10 mouse cellular contexts compared by ENCODE assay signal in the genomic region with DNA sequence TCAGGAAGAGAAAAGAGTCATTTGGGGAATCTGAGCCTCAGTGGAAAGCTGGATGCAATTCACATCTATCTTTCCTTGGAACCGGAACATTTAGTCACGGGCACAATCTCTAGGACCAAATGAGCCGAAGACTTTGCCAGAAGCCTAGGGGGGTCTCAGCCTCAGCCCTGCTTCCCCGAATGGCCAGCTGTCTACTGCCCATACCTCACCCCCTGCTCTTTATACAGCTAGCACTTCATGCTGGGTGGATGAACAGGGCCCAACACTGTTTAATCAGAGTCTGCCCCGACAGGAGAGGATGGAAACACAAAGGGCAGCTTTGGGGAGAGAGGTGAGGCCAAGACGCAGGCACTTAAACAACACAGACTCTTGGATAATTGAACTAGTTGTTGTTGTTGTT. TPM values are rescaled to one million over a fixed set of nuclear protein-coding genes. Genes with fewer than 3 reads are reported as not detected.
DNase-seq lines count a peak whose midpoint lies in the region; ATAC-seq and TF ChIP-seq lines count a peak whose summit lies in the region.
"Had no signal": no experiment of that assay in that cellular context is flagged by ENCODE, and none has a peak within 500 bp of the region (broad histone marks: within the 10 kb centered on the region; RNA-seq: fewer than 3 reads in every experiment).

No protein-coding gene starts in this region.

- H3K27me3 ChIP-seq in lung, postnatal 0 days (replicated peaks; ENCODE audit: insufficient read depth, low read length) = no peaks in the 10 kb centered on the region
- no peaks in the 10 kb centered on the region for H3K27me3 ChIP-seq in hindbrain, embryonic 10.5 days (ENCODE audit: insufficient read depth, poor library complexity, severe bottlenecking)
- H3K27me3 ChIP-seq in midbrain, embryonic 11.5 days (ENCODE audit: control insufficient read depth, insufficient read depth, low read length) = no peaks in the 10 kb centered on the region
- no peaks in the 10 kb centered on the region for H3K27me3 ChIP-seq in stomach, postnatal 0 days (ENCODE audit: control insufficient read depth, insufficient read depth, low read length)
- no peaks in the 10 kb centered on the region for H3K27me3 ChIP-seq in heart, embryonic 11.5 days (ENCODE audit: control insufficient read depth, insufficient read depth, low read length)

- H3K36me3 ChIP-seq in lung, postnatal 0 days (ENCODE audit: insufficient read depth, low read length) = no peaks in the 10 kb centered on the region; the same call in 1 of the 2 replicates
- peaks cover 62% of the 10 kb centered on the region for H3K36me3 ChIP-seq in hindbrain, embryonic 10.5 days
- peaks cover 5% of the 10 kb centered on the region; the same call in 1 of the 2 replicates for H3K36me3 ChIP-seq in midbrain, embryonic 11.5 days (ENCODE audit: control insufficient read depth, insufficient read depth, low read length)
- H3K36me3 ChIP-seq in stomach, postnatal 0 days (ENCODE audit: control insufficient read depth, insufficient read depth, low read length) = peaks cover 15% of the 10 kb centered on the region; the same call in 1 of the 2 replicates
- 0 out of 2 replicates have a peak, but pooled peaks cover 2% of the 10 kb centered on the region for H3K36me3 ChIP-seq in heart, embryonic 11.5 days (ENCODE audit: control insufficient read depth, insufficient read depth, low read length)

- no peaks in the 10 kb centered on the region for H3K9me3 ChIP-seq in lung, postnatal 0 days (ENCODE audit: low read length)
- H3K9me3 ChIP-seq in hindbrain, embryonic 10.5 days = no peaks in the 10 kb centered on the region
- H3K9me3 ChIP-seq in midbrain, embryonic 11.5 days (ENCODE audit: control insufficient read depth, low read length) = no peaks in the 10 kb centered on the region
- H3K9me3 ChIP-seq in stomach, postnatal 0 days (ENCODE audit: control insufficient read depth, low read length) = no peaks in the 10 kb centered on the region
- H3K9me3 ChIP-seq in heart, embryonic 11.5 days (replicated peaks; ENCODE audit: control insufficient read depth, low read length) = no peaks in the 10 kb centered on the region

- no peak overlapping the region for H3K4me3 ChIP-seq in lung, postnatal 0 days (ENCODE audit: low read depth, low read length)
- H3K4me3 ChIP-seq in hindbrain, embryonic 10.5 days = no peak overlapping the region
- no peak overlapping the region for H3K4me3 ChIP-seq in midbrain, embryonic 11.5 days (ENCODE audit: low read depth, low read length)
- H3K4me3 ChIP-seq in stomach, postnatal 0 days (ENCODE audit: low read depth, low read length) = no peak overlapping the region
- H3K4me3 ChIP-seq in heart, embryonic 11.5 days (ENCODE audit: low read depth, low read length) = no peak overlapping the region

- no peak for DNase-seq in lung, postnatal 0 days (ENCODE audit: low spot score)
- DNase-seq in lung, postnatal 14 days = no peak
- DNase-seq in hindbrain, embryonic 10.5 days (ENCODE audit: low spot score) = peak; percentile 52
- peak; percentile 92 for DNase-seq in midbrain, embryonic 11.5 days (ENCODE audit: low spot score, missing footprints)
- no peak for DNase-seq in stomach, postnatal 0 days (ENCODE audit: low spot score)
- no peak for DNase-seq in kidney, postnatal 25 days
- DNase-seq: adrenal gland, adult 8-10 months; cerebellum, adult 18-20 months; layer of hippocampus, adult 9-11 months had no signal

- H3K27ac ChIP-seq in lung, postnatal 0 days (ENCODE audit: low read length) = peak overlapping the region; percentile 43
- peak overlapping the region; percentile 88 for H3K27ac ChIP-seq in hindbrain, embryonic 10.5 days
- peak overlapping the region; percentile 88 for H3K27ac ChIP-seq in midbrain, embryonic 11.5 days (ENCODE audit: low read depth, low read length)
- H3K27ac ChIP-seq in stomach, postnatal 0 days (replicated peaks) = peak overlapping the region; percentile 61; the same call in 1 of the 2 replicates
- no peak overlapping the region for H3K27ac ChIP-seq in heart, embryonic 11.5 days (ENCODE audit: low read depth, low read length)

- peak; percentile 22; the same call in 1 of the 2 replicates for ATAC-seq in lung, postnatal 0 days
- ATAC-seq in midbrain, embryonic 11.5 days (ENCODE audit: low FRiP score) = peak; percentile 83
- ATAC-seq in stomach, postnatal 0 days (ENCODE audit: low FRiP score, low TSS enrichment) = no peak
- ATAC-seq in heart, embryonic 11.5 days (replicated peaks; ENCODE audit: insufficient number of reproducible peaks, low FRiP score, low TSS enrichment) = no peak

- no peak overlapping the region for H3K9ac ChIP-seq in lung, postnatal 0 days (replicated peaks; ENCODE audit: low read depth)
- no peak overlapping the region; the same call in 1 of the 2 replicates for H3K9ac ChIP-seq in midbrain, embryonic 11.5 days (ENCODE audit: low read length)
- no peak overlapping the region for H3K9ac ChIP-seq in stomach, postnatal 0 days (ENCODE audit: low read length)
- no peak overlapping the region for H3K9ac ChIP-seq in heart, embryonic 11.5 days (ENCODE audit: low read depth, low read length)

- WGBS in lung, postnatal 0 days = 62% methylated on average over 6 of the region's 6 CpGs
- WGBS in hindbrain, embryonic 10.5 days = 19% methylated on average over 6 of the region's 6 CpGs
- WGBS in midbrain, embryonic 11.5 days = 24% methylated on average over 6 of the region's 6 CpGs
- WGBS in stomach, postnatal 0 days = 69% methylated on average over 6 of the region's 6 CpGs
- WGBS in heart, embryonic 11.5 days (ENCODE audit: insufficient replicate concordance) = 57% methylated on average over 6 of the region's 6 CpGs

- TF ChIP-seq CTCF in lung, postnatal 0 days (IDR thresholded peaks at IDR 0.05) = no peak
- no peak for TF ChIP-seq CTCF in stomach, postnatal 0 days (IDR thresholded peaks at IDR 0.05; ENCODE audit: low read depth)

- H3K4me2 ChIP-seq in lung, postnatal 0 days (replicated peaks; ENCODE audit: low read depth, low read length) = no peak overlapping the region
- no peak overlapping the region for H3K4me2 ChIP-seq in midbrain, embryonic 11.5 days
- no peak overlapping the region for H3K4me2 ChIP-seq in stomach, postnatal 0 days (replicated peaks; ENCODE audit: low read depth)
- no peak overlapping the region for H3K4me2 ChIP-seq in heart, embryonic 11.5 days

- no peak for TF ChIP-seq EP300 in lung, postnatal 0 days (IDR thresholded peaks at IDR 0.05)
- no peak for TF ChIP-seq EP300 in stomach, postnatal 0 days (optimal IDR thresholded peaks at IDR 0.05)

- H3K4me1 ChIP-seq in lung, postnatal 0 days (ENCODE audit: insufficient read depth, low read depth, low read length) = no peaks in the 10 kb centered on the region
- H3K4me1 ChIP-seq in hindbrain, embryonic 10.5 days (replicated peaks) = peaks cover 73% of the 10 kb centered on the region
- H3K4me1 ChIP-seq in midbrain, embryonic 11.5 days (ENCODE audit: control insufficient read depth, insufficient read depth, low read length) = peaks cover 51% of the 10 kb centered on the region
- H3K4me1 ChIP-seq in stomach, postnatal 0 days (replicated peaks; ENCODE audit: control insufficient read depth, insufficient read depth) = peaks cover 2% of the 10 kb centered on the region
- peaks cover 15% of the 10 kb centered on the region for H3K4me1 ChIP-seq in heart, embryonic 11.5 days (ENCODE audit: control insufficient read depth, insufficient read depth, low read length)

RNA-seq across cellular contexts. Expression of gene Chst15, which starts 53.8 kb away (rescaled TPM):
- polyA plus RNA-seq in lung, postnatal 0 days (2015; fragmentation: Nextera tagmentation; extraction: Ambion mirVana) = 13.1 and 14.1 TPM in 2 replicates
- 22.0 and 25.9 TPM in 2 replicates for polyA plus RNA-seq in hindbrain, embryonic 10.5 days (2016; fragmentation: Nextera tagmentation; extraction: Ambion mirVana)
- 18.0 and 18.2 TPM in 2 replicates for polyA plus RNA-seq in midbrain, embryonic 11.5 days (2014; fragmentation: Nextera tagmentation; extraction: Ambion mirVana)
- polyA plus RNA-seq in stomach, postnatal 0 days (2015; fragmentation: Nextera tagmentation; extraction: Ambion mirVana) = 11.5 and 12.1 TPM in 2 replicates
- polyA plus RNA-seq in heart, embryonic 11.5 days (2014; fragmentation: Nextera tagmentation; extraction: Ambion mirVana) = 2.4 and 3.3 TPM in 2 replicates

Comparison
In these comparisons a context has a peak if more than half of its experiments do, and no peak if none do; other contexts are left out.
1. ATAC-seq: peak in lung, postnatal 0 days (single experiment) and midbrain, embryonic 11.5 days (single experiment); none in stomach, postnatal 0 days (single experiment) and heart, embryonic 11.5 days (single experiment).
2. DNase-seq: peak in hindbrain, embryonic 10.5 days (single experiment) and midbrain, embryonic 11.5 days (single experiment); none in lung, postnatal 0 days (single experiment), lung, postnatal 14 days (single experiment), stomach, postnatal 0 days (single experiment) and kidney, postnatal 25 days (0 of 2).